ENCODE assay signal across 8 mouse cellular contexts in genomic region chr1:172412204-172412603, GRCm38 (mm10). TPM values are rescaled to one million over a fixed set of nuclear protein-coding genes. Genes with fewer than 3 reads are reported as not detected.
DNase-seq lines count a peak whose midpoint lies in the region; ATAC-seq and TF ChIP-seq lines count a peak whose summit lies in the region.

No protein-coding gene starts in this region.

- in situ Hi-C loops in Patski (cut with MboI; ENCODE audit: low pct_unique_long_range_greater_than_20kb) = no loop called here

- no peaks in the 10 kb centered on the region for H3K36me3 ChIP-seq in hindbrain, postnatal 0 days (ENCODE audit: insufficient read depth, low read length)

- peak; percentile 66 for TF ChIP-seq CTCF in Patski (IDR thresholded peaks at IDR 0.05)
- peak; percentile 97 for TF ChIP-seq CTCF in hindbrain, postnatal 0 days (IDR thresholded peaks at IDR 0.05; ENCODE audit: low read depth)

- CTCF ChIA-PET in Patski (lab: Charles Lee) = interaction anchor here (0.7 to 2.2 kb wide), 4 partner anchors 34 to 78 kb away, joined by 3 to 11 read pairs (median 4); no protein-coding TSS in a partner anchor

- H3K9me3 ChIP-seq in hindbrain, postnatal 0 days (ENCODE audit: low read length) = no peaks in the 10 kb centered on the region

- POLR2A ChIA-PET in Patski (lab: Charles Lee) = no interaction called here

- H3K27me3 ChIP-seq in Patski = no peaks in the 10 kb centered on the region
- H3K27me3 ChIP-seq in hindbrain, postnatal 0 days (ENCODE audit: insufficient read depth, low read length) = no peaks in the 10 kb centered on the region; the same call in 1 of the 2 replicates

- ATAC-seq in Patski = no peak
- ATAC-seq in hindbrain, postnatal 0 days = peak; percentile 89
- peak; percentile 67 for ATAC-seq in megakaryocyte-erythroid progenitor cell, adult 5-6 weeks (replicated peaks; ENCODE audit: low FRiP score, low TSS enrichment, poor library complexity, severe bottlenecking)

- H3K4me2 ChIP-seq in hindbrain, postnatal 0 days (ENCODE audit: low read depth, low read length) = no peak overlapping the region

- H3K4me3 ChIP-seq in hindbrain, postnatal 0 days (ENCODE audit: low read length) = no peak overlapping the region

- no peaks in the 10 kb centered on the region for H3K4me1 ChIP-seq in hindbrain, postnatal 0 days (ENCODE audit: insufficient read depth, low read length)

- no peak for DNase-seq in Patski (ENCODE audit: low read depth, low spot score)
- peak; percentile 69 to 70 for DNase-seq in cerebellum, postnatal 36 days
- peak; percentile 63 for DNase-seq in gastrocnemius, adult 18-20 months (ENCODE audit: low spot score)
- peak; percentile 85 for DNase-seq in hindbrain, postnatal 0 days (ENCODE audit: low spot score)
- DNase-seq in left cerebral cortex, adult 8-10 months (ENCODE audit: low spot score in 2 of 2) = peak; percentile 26 to 55
- peak; percentile 68 for DNase-seq in right cerebral cortex, postnatal 25 days
- DNase-seq in urinary bladder, postnatal 25 days (ENCODE audit: low spot score) = peak; percentile 83

- H3K9ac ChIP-seq in hindbrain, postnatal 0 days (replicated peaks; ENCODE audit: low read length) = no peak overlapping the region

- H3K27ac ChIP-seq in hindbrain, postnatal 0 days = no peak overlapping the region

- WGBS in hindbrain, postnatal 0 days = 0% methylated on average over 5 of the region's 5 CpGs

RNA-seq across cellular contexts. Expression of gene Pigm, which starts 35.9 kb away (rescaled TPM):
- polyA plus RNA-seq in Patski (2021) = 6.6 TPM
- total RNA-seq in gastrocnemius, adult 18-20 months (2021) = 1 to 10 TPM; 3.0 to 3.3 TPM
- 12.2 and 14.7 TPM in 2 replicates for total RNA-seq in hindbrain, postnatal 0 days (2014; rRNA removed)
- 2.7 and 3.0 TPM in 2 replicates for polyA plus RNA-seq in hindbrain, postnatal 0 days (2015; fragmentation: Nextera tagmentation; extraction: Ambion mirVana)
- total RNA-seq in left cerebral cortex, adult 8-10 months (2022) = 1 to 10 TPM; 8.0 to 8.7 (median 8.1) TPM
- 12.9 and 18.2 TPM in 2 replicates for total RNA-seq in megakaryocyte-erythroid progenitor cell, adult 5-6 weeks (2014; fragmentation: Nextera tagmentation)
- total RNA-seq in megakaryocyte-erythroid progenitor cell, adult 5-6 weeks (2017) = 16.4 and 16.8 TPM in 2 replicates
